Mouse (Mus musculus): Measurements from ENCODE around the gene Ccdc155.
A peak's percentile ranks its signal among the peaks of the same experiment; 100 is the strongest.

Ccdc155 gene

GRCm38 (mm10) chr7:45224826-45225225, 20.1 kb upstream of the Ccdc155 start:
- DNase-seq, result no peak

DNA sequence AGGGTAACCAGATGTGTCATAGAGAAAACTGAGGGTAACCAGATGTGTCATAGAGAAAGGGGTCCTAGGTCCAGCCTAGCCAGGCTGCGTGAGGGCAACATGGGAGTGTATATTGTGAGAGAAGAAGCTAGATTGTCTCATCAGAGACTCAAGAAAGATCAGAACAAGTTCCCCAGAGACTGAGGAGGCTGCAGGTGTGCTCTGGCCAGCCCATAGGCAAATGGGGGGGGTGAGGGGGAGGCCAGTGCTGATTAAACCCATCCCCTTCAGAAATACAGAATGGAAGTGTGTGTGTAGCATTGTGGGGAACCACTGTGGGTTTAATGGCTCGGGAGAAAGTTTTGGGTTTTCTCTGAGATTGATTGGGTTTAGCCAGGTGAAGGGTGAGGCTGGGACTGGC, 17.0 kb upstream of the Ccdc155 start:
- no peak for DNase-seq

GRCm38 (mm10) chr7:45216442-45217183, 11.9 kb upstream of the Ccdc155 start:
- DNase-seq, result no peak

DNA sequence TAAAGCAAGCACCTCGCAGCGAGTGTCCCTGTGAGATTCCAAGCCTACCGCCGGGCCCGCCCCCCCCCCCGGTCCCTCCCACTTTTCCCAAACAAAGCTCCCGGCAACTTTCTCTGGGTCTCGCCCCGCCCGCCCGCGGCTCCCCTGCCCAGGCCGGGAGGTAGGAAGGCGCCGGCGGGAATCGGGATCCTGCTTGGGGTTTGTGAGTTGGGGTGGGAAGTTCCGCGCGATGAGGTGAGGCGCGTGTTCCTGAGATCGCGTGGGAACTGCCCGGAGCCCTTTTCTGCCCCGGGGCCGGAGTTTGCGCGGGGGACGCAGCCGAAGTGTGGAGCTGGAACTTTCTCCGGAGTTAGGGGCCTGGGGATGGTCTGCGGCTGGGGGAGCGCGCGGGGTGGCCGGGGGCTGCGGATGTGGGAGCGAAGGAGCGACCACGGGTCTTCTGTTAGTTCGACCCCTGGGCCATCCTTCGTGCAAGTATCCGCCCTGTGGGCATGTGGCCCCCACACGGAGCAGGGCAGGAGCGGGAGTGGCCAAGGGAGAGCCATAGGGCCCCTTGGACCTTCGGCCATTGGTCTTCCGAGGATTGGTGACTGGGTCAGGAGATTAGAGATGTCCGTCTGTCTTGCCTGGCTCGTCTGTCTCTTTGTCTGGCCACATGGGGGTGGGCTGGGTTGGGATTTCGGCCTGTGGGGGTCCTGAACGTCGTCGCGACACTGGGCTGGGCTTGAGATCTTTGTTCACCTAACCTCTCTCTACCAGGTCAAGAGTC, 11.2 kb upstream of the Ccdc155 start, which contains the start of gene Tead2:
Tead2 (plus strand) TSS at position 81 of the 769 bp plus-strand sequence.
- DNase-seq, result no peak

DNA sequence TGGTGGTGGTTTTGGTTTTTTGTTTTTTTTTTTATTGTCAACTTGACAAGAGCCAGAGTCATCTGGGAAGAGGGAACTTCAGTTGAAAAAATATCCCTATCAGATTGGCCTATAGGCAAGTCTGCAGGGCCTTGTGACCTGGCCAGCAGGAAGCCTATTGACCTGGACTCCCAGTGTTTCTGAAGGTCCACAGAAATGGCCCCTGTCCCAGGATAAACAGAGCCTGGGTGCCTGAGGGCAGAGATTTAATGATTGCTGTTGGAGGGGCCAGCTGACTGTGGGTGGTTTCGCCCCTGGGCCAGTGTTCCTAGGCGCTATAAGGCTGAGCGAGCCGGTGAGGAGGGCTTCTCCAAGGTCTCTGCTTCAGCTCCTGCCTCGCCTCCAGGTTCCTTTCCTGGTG, 9.0 kb upstream of the Ccdc155 start:
- DNase-seq, result no peak

- no peak for DNase-seq
Observed at GRCm38 (mm10) chr7:45212356-45212755, 7.7 kb upstream of the Ccdc155 start.

GRCm38 (mm10) chr7:45211851-45212251, 7.2 kb upstream of the Ccdc155 start, which contains the start of gene Dkkl1:
Gene Dkkl1, minus strand, starts transcription at chr7:45212147.
- DNase-seq, result no peak

- no peak for DNase-seq
Observed at GRCm38 (mm10) chr7:45211070-45211469, 6.4 kb upstream of the Ccdc155 start.

DNA sequence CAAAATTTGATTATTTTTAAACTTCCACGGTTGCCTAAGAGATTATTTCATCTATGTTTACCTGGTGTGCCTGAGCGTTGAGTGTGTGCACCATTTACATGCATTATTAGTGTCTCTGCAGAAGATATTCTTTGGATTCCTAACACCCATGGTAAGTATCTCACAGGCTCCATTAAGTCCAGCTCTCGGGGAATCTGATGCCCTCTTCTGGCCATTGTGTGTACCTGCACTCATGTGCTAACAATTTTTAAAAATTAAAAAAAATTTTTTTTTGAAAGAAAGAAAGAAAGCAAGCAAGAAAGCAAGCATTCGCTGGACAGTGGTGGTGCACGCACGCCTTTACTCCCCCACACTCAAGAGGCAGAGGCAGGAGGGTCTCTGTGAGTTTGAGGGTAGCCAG, 3.6 kb upstream of the Ccdc155 start:
- DNase-seq, result no peak

DNA sequence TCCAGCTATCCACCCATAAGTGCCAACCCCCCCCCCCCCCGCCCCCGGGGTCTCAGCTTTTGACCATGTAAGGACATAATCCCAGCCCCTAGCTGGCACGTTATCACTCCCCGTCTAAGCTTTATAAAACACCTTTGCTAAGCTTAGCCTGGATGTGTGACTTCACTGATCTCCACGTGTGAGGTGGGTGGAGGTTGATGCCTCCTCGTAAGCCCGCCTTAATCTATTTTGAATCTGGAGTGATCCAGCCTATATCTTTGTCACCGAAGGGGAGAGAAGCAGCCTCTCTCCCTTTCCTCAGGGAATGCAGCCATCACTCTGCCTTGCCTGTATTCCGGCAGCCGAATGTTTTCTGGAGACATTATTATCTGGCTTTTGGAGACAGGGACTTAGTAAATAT, 2.0 kb downstream of the Ccdc155 start:
- DNase-seq, result no peak

- DNase-seq, result no peak
Observed at GRCm38 (mm10) chr7:45198961-45199360, 5.7 kb downstream of the Ccdc155 start.

DNA sequence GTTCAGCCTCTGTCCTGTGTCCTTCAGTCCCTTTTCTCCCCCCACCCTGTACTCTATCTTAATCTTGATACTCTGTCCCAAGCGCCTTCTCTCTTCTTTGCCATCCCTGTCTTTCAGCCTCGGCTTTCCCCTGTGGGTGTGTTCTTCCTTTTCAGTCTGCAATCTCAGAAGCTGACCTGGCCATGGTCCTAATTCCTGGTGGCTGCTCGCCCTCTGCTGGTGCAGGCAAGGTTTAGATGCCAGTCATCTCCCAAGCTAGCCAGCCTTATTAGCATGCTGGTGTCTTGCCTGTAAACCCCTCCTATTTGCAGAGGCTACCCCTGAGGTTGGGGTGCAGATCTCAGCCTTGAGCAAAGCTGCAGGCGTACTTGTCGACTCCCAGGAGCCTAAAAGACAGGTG, 6.3 kb downstream of the Ccdc155 start:
- DNase-seq, result peak; percentile 63

DNA sequence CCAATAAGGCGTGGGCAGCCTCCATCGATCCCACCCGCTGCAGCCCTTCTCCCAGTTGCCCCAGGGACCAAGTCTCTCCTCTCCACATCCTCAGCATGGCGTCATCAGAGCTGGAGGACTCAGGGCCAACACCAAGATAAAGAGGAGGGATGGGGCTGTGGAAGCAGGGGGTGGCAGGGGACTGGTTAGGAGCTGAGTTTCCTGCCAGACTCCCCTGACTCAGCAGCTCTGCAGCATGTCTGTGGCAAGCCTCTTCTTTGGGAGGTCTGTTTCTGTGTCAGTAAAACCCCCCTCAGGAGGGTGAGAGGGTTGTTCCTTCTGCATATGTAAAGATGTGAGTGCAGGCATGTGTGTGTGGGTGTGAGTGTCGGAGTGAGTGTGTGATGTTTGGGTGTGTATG, 7.7 kb downstream of the Ccdc155 start:
- DNase-seq, result no peak

GRCm38 (mm10) chr7:45196176-45196535, 8.5 kb downstream of the Ccdc155 start:
- no peak for DNase-seq

GRCm38 (mm10) chr7:45195341-45196175, 9.1 kb downstream of the Ccdc155 start:
- DNase-seq, result no peak

DNA sequence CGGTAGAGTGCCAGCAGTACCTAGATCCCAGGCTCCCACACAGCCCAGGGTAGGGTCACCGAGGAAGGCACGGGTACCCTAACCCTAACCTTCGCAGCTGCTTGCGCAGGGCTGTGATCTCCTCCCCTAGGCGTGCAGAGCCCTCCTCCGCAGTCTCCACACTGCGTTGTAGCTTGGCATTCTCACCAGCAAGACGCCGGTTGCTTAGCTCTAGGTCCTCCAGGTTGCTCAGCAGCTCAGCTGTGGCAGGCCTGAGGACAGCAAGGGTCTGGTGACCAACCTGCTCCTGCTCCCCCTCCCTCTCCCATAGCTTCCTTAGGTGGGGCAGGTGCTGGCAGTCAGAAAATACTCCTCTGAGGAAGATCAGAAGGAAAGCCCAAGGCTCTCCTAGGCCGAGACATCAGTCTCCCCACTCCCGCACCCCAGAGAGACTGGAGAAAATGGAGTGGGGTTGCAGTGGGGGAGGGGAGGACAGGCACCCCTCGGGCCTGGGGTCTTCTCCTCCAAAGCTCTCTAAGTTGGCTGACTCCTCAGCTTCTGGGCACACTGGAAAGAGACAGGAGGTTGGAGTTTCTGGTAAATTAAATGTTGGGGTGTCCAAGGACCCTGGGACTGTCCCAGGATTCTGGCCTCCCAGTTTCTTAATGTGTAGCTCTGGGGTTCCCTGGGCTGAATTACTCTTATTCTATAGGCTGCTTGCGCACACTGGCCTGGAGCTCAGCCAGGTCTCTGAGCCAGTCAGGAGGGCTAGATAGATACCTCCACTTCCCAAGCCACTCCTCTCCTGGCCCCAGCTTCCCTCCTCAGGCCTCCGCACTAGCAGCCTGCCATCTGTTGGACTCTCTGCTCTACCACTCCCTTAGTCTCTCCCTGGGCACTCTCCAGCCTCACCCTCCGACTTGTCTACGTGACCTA, 10.6 kb downstream of the Ccdc155 start:
- no peak for DNase-seq

GRCm38 (mm10) chr7:45193406-45193805, 11.3 kb downstream of the Ccdc155 start:
- no peak for DNase-seq

- no peak for DNase-seq
Observed at GRCm38 (mm10) chr7:45192585-45193310, 11.9 kb downstream of the Ccdc155 start.

DNA sequence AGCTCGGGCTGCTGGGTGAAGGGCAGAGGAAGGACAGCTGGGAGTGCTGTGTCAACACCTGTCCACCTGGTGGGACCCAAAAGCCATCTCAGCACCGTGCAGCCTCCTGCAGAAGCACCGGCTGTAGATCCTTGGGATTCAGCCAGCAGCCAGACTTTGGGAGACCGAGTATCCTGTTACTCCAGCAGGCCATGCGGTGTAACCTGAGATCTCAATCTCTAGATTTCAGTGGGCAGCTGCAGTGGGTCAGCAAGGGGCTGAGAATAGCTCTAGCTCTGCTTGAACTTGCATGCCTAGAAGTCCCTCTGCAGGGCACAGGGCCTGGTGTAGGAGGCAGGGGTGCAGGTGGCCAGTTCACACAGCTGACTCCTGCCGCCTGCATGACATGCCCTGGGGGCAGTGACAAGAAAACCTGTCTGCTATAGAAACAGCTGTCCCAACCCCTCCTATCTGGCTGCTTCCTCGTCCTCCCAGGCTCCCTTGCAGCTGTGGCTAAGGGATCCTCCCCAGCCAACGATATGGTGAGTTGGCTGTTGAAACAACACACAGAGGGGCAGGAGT, 12.8 kb downstream of the Ccdc155 start:
- DNase-seq, result no peak

GRCm38 (mm10) chr7:45191161-45191560, 13.5 kb downstream of the Ccdc155 start:
- DNase-seq, result no peak

- no peak for DNase-seq
Observed at GRCm38 (mm10) chr7:45190186-45190585, 14.5 kb downstream of the Ccdc155 start.
